Mouse (Mus musculus): ENCODE measurements at regions not wholly inside any gene's neighbourhood (a gene's known extent, or its start where the extent isn't known, plus 50 kb on each side); places are given as distances from the start of the nearest gene placed in this dataset.

- TF ChIP-seq CTCF (IDR thresholded peaks at IDR 0.05; ENCODE audit: extremely low read depth, insufficient read length, insufficient replicate concordance, low read depth, low read length): no peak
- TF ChIP-seq POLR2A (IDR thresholded peaks at IDR 0.05; ENCODE audit: low read depth, low read length): no peak
These were observed 128.7 kb upstream of the Dmrta1 start for GRCm38 (mm10) chr4:89550515-89550914.

Data from small intestine, adult 2 months (tissue).